In genomic region chr7:142442081-142442907, GRCm38 (mm10) we compare ENCODE assay signal across 1 mouse cellular context.
A peak's percentile ranks its signal among the peaks of the same experiment; 100 is the strongest.
TF ChIP-seq lines count a peak whose summit lies in the region.

No protein-coding gene starts in this region.

TF ChIP-seq in myocyte, 11 proteins besides CTCF, POLR2A, EP300 and RAD21 (continued from another document):
- TF ChIP-seq USF1 (IDR thresholded peaks at IDR 0.05; ENCODE audit: low read depth) (no peak), CEBPB (IDR thresholded peaks at IDR 0.05; ENCODE audit: insufficient read depth, poor library complexity, severe bottlenecking) (no peak), TCF12 (IDR thresholded peaks at IDR 0.05; ENCODE audit: insufficient read depth, poor library complexity, severe bottlenecking) (peak; percentile 86), E2F4 (IDR thresholded peaks at IDR 0.05; ENCODE audit: insufficient read depth) (no peak), TCF3 (IDR thresholded peaks at IDR 0.05; ENCODE audit: insufficient read length, low read depth) (peak; percentile 45), POLR2AphosphoS2 (IDR thresholded peaks at IDR 0.05; ENCODE audit: insufficient read length, low read depth) (peak; percentile 94), MAX (IDR thresholded peaks at IDR 0.05; ENCODE audit: low read depth) (no peak), MYOD1 (IDR thresholded peaks at IDR 0.05; ENCODE audit: control insufficient read depth in 1 of 3, insufficient read length in 2 of 3, low read depth in 2 of 3) (peak in 2 of 3 experiments; percentile 91 to 98), SRF (IDR thresholded peaks at IDR 0.05; ENCODE audit: control insufficient read depth, insufficient read length, low read depth) (no peak)
TF ChIP-seq in myocyte: peak in this region for 5.
